Mouse (Mus musculus): ENCODE measurements around the gene Lhx2.

DNA sequence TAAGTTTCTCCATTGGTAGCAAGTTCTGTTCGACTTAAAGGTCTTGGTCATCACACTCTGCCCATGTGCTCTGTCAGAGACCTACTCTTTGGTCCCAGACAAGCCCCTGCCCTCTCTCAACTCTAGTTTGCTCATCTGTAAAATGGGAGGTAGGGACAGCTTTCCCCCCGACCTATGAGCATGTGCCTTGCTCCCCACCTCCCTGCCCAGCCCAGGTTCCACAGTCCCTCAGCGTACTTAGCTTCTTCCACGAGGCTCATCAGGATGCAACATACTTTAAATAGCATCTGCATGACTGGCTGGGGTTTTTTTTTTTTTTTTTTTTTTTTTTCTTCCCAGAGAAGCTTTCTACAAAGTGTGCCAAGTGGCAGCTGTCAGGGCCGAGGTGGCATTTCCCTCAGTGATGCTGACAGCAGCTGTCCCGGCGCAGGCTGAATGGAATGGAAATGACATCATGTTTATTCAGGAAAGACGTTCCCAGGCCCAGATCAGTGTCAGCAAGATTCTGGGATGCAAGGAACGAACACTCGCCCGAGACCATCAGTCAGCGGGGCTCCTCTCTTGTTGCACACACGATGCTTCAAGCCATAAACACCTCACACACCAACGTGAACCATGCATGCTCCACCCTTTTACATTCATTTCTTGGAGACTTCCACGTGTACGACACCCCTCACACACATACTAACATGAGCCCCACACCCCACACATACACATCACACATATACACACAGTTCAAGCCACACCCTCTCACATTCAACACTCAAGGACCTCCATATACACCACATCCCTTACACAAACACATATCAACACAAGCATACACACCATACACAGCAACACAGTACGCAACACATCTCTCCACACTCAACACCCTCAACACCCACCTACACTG lies 56.1 kb downstream of the Lhx2 start:
- TF ChIP-seq CTCF (IDR thresholded peaks at IDR 0.05; ENCODE audit: low read depth, low read length): no peak
- TF ChIP-seq POLR2A (IDR thresholded peaks at IDR 0.05; ENCODE audit: borderline replicate concordance, low read depth, low read length): no peak
